Mouse (Mus musculus) ZHBTc4 (cell line): ENCODE measurements at regions not wholly inside any gene's neighbourhood (a gene's known extent, or its start where the extent isn't known, plus 50 kb on each side); places are given as distances from the start of the nearest gene placed in this dataset.

Experiments used
- DNase-seq: peaks from one replicate; pipeline ENCODE4 v3.0.0-alpha.2; 2011; ENCODE audit warnings: low read depth, low spot score

DNA sequence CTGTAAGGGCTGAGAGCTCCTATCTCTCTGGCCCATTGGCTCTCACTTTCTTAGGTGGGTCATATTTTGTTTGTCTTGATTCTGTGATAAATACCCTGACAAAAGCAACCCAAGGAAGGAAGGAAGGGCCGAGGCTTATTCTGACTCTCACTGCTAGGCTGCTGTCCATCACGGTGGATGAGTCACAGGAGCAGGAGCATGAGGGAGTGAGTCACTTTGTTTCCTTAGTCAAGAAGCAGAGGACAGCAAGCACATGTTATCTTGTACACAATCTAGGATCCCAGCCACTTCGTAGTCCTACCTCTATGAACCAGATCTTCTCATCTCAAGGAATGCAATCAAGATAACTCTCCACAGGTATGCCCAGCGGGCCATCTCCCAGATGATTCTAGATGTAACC, 69.9 kb downstream of the Atp6v1g3 start:
- DNase-seq, result no peak

DNA sequence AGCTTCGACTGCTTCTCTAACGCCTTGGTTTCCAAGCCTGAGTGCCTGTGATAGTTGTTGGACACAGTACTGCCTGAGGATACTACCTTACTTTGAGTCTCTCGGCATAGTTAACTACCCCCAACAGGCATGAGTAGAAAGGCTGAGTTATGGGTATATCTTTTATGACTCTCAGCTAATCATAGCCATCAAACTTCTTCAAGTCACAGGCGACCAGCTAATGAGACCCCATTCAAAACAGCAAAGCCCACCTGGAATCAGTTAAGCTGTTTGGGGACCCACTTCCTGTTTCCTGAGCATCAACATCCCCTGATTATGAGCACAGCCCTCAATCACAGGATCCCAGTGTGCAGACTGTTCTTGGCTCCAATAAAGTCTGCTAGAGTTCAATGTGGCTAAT, 71.4 kb downstream of the Atp6v1g3 start:
- DNase-seq, result no peak

DNA sequence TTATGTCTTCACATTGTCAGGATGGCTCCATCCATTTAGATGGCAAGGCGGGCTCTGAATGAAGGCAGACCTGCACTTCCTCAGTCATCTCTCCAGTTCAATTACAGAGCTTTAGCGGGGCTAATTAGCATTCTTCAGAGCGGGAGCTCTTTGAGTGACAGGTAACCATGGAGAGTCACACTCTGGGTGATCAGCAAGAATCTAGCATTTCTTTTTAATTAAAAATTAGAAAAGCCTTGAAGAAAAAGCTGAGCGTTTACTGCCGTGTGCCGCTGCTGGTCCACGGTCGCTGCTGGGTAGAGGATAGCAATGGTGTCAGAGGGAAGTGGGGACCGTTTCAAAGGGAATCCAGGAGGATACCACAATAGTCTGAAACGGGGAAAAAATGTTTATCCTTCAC, 72.5 kb downstream of the Atp6v1g3 start:
- no peak for DNase-seq

DNA sequence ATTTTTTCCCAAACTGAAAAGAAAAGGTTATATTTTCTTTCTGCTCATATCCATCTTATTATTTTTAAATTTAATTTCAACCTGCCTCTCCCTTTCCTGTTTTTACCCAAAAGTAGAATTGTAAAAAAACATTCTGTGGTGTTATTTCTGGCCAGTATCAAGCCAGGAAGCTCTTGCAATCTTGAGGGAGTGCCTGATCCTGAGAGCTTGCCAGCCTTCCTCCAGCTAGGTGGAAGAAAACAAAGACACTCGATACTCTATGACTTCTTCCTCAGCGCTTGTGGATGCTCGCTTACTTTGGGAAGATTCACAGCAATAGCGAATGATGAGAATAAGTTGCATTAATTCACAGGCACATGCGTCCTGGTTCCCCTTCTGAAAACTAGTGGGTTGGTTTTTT, 73.4 kb downstream of the Atp6v1g3 start:
- DNase-seq, result no peak

DNA sequence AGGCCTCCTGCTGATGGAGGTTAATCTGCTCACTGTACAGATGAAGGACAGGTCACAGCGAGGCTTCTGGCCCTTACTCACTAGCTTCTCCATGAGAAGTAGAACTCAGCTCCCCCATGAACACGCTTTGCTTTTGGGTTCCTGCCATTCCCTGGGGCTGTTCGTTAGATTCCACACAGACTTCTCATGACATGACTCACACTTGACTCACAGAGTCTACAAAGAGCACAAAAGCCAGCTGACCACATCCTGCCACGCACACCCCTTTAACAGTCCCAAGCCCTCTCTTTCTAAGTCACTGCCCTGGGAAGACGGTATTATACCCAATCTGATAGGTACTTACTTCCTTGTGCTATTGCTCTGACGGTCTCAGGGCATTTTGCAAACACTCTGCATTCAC, 74.9 kb downstream of the Atp6v1g3 start:
- no peak for DNase-seq

DNA sequence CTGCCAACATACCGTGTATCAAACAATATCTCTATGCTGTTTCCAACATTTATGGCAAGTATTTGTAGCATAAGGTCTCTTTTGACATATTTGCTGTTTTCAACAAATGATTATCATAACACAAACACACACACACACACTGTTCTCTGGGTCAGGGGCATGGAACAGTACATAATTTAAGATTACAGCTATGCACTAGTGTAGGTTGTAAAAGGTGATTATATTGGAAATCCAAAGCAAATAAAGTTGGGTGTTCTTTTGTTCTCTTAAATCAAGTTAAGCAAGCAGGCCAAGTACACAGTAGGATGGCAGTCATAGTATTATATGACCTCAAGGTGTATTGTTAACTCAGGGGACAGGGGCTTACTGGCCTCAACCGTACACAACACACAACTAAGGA, 75.6 kb downstream of the Atp6v1g3 start:
- DNase-seq, result no peak

DNA sequence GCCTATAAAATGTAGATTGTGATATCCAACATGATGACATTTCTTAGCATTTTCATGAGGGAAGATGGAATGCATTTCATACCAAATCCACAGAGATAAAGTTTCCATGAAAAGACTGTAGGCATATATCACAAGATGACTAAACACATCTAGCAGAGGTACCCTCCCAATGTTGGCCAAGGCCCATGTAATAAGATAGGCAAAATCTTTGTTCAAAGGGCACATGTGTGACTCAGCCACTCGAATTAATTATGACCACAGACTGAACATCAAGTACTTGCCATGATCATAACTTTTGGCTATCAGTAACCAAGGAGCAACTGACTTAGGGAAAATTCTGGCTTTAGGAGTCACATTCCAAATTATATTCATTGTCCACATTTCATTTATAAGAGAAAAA, 82.9 kb downstream of the Atp6v1g3 start:
- DNase-seq, result no peak

DNA sequence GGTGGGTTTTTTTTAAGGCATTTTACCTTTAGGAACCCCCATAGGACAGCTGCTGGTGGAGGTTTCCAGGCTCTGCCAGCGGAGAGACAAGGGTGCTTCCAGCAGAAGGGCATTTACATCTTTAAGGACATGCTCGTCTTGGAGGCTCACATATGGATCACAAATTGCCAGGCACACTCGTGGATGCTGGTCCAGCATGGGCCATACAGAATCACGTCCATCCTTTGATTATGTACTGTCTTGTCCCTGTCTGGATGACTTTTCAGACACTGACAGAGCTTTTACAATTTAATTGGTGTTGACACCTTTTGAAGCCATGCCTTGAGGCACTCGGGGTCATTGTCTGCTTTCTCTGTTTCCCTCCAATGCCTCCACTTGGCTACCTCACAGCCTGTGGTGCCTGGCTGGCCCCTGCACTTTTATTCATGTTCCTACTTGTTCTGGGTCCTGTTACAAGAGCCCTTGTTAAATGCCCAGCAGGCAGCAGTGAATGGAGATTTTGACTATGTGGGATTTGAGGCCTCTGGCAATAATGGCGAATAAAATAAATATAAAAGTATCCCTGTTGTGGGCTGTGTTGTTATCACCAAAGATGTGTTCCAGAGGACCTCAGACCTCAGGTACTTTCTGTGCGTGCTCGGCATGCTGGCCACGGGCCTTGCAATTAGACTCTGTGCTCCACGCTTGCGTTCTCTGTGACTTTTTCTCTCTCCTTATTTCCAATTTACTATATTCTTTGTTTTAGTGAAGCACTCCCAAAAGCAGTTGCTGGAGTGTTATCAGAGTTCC, 89.3 kb downstream of the Atp6v1g3 start:
- no peak for DNase-seq

DNA sequence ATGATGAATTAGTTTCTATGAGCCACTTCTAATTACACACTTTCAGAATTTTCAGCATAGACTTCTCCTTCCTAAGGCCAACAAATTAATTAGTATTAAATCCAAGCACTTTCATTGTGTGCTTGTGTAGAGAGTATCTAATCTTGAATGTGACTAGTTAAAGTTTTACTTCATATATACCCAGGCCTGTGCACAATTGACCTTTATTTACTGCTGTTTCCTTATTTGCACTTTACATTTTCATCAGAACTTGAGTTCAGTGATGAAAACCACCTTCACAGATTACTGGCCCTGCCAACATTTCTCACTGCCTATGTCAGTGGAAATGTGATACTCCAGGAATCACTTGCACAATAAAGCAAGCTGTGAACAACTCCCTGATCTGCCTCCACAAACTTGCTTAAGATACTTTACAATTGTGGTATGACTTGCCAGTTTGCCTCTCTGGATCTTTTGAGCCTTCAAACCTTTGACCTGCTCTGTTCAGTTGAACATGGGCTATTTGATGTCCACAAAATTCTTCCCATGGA, 96.5 kb downstream of the Atp6v1g3 start:
- DNase-seq, result no peak

DNA sequence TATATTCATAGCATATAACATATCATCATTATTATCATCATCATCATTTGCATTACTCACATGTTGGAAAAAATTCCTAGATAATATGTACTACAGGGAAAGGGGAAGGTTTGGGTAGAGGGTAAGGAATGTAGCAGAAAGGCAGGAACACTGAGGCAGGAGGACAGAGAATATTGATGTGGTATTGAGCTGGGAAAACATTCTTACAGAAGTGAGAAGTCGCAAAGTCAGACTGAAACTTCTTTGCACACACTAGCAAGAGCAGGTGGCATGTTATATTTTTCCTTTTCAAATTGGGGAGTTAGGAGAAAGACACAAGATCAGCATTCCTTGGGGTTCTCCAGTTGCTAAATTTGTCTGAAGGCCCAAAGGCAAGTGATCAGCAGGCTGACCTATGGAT, 97.9 kb downstream of the Atp6v1g3 start:
- DNase-seq, result no peak

DNA sequence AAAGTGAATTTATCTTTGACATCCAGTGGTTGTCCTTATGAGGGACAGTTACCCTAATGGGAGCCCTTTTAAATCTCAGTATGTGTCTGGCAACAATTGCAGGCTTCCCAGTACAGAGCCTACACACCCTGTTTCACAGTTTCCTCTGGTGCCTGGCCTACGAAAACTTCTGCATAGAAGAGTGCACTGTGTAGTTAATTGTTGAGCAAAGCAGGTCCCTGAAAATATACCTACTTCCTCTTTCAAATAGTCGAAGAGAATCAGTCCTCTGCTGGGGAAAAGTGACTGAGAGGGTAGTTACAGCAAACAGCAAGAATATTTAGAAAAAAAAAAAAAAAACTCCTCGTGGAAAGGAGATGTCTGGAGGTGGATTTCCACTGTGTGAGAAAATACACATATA, 110.6 kb downstream of the Atp6v1g3 start:
- DNase-seq, result no peak

DNA sequence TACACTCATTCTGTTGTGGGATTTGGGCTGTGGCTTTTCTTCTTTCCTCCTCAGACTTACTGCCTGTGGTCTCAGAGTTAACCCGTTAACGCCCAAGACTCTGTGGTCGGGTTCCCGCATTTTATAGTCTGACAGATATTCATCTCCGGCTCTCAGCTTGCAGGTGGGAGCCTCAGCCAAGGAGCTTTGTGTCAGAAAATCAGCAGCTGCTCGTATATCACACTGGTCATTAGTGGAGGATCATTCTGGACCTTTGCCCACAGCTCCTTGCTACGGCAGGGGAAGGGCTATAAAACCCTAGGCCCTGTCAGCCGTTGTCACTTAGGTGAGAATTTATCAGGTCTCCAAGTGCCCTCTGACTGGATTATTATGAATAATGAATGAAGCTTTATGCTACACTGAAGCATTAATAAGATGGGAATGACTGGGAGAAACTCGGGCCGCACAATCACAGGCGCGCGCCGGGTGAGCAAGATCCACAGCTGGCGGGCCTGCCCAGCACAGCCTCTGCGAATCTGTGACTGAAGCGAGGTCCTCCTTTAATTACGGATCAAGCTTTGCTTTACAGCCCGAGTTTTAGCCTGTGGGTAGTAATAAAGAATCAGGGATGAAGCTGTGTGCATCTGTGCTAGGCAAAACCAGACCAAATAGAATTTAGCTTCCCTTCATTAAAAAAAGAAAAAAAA, 111.8 kb downstream of the Atp6v1g3 start:
- peak; percentile 25 for DNase-seq

DNA sequence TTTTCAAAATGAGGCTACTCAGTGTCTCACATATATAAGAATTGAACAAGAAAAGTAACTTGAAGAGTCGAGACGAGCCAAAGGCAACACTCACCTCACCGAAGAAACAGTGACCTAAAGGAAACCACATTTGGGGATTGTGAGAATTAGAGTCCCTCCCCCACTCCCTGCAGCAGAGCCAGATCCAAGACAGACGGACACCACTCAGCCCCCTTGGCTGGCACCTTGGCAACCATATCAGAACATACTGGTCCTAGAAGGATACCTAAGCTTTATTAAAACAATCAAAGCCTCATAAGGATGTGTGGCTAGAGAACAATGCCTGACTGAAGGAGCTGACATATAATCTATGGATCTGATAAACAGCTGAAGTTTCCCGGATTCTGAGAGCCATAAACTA, 112.5 kb downstream of the Atp6v1g3 start:
- DNase-seq, result no peak

DNA sequence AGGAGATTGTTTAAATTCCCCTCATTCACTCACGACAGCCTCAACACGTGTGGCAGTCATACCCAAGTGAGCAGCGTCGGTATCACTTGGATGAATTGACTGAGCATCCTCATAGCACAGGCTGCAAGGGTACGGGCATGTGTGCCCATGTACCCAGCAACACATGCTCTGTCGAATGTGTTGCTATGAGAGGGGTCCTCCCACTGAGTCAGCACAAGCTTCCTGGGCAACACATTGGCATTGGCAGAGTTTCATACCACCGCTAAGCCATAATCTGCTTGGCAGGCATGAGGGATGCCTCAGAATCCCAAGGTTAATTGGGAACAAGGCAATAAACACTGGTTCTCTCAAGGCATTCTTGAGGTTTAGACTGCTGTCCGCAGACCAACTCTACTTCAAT, 115.1 kb downstream of the Atp6v1g3 start:
- DNase-seq, result no peak

DNA sequence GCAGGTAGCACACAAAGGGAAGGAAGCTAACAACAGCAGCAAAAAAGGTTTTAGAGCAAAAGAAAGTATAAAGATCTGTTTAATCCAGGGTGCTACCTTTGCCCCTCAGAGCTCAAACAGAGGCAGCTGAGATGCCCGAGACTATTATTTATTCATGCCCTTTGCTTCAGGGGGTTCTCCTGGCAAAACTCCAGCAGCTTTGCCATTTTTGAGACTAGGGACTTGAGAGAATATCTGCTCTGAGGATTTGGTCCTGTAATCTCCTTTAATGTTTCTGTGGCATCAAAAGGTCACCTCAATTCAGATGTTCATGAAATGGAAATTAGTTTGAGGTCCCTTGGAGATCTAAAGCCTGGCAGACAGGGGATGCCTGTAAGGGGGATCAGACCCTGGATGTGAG, 116.1 kb downstream of the Atp6v1g3 start:
- no peak for DNase-seq

DNA sequence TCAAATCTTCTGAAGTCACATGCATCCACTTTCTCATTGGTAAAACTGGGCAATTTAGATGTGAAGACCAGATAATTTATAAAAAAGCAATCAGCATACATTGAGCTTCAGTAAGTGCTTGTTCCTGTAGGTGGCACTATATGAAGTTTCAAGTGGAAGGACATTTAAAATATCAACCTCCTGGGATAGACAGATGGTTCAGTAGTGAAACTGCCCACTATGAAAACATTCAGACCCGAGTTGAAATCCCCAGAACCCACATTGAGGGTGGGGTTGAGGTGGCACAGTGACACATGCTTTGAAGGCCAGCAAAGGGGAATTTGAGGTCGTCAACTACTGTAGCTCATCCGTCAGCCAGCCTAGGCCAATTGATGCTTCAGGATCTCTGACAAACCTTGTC, 145.1 kb downstream of the Atp6v1g3 start:
- no peak for DNase-seq

DNA sequence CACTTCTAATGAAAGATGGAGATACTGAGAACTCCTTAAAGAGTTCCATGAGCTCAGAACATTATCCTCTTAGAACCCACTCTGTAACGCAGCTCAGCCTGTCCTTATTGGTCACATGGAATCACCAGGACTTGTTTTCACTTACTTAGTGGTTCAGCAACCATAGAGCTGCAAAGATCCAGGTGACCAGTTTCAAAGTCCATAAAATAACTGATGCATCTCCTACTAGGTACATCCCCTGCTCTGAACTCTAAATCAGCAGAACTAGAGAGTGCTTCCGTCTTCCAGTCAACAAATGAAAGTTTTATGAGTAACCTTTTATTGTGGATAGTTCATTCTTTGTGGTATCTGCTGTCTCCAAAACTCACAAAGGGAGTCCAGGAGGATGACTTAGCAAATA, 153.9 kb downstream of the Atp6v1g3 start:
- DNase-seq, result no peak
